Mouse (Mus musculus): Measurements from ENCODE around the gene Eif2b2.

DNA sequence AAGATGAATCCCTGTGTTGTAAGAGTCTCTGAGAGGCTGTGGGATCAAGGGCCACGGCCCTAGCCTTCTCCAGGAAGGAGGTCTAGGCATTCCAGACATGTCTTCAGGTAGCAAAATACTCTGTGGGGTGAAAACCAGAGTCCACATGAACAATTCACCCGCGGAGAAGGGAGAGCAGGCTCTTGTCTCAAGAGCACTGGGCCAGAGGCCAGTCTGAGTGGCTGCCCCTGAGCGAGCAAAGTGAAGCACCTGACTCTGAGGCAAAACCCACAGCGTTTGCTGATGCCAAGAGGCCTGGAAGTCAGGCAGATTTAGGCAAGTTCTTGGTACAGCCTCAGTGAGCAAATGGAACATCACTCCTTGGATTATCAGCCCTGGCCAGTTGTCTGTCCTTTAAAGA is 35.2 kb upstream of the Eif2b2 start:
- TF ChIP-seq CTCF (IDR thresholded peaks at IDR 0.05; ENCODE audit: borderline replicate concordance, extremely low read depth, insufficient read depth, insufficient read length), result no peak
- no peak for TF ChIP-seq POLR2A (IDR thresholded peaks at IDR 0.05; ENCODE audit: borderline replicate concordance, extremely low read depth, insufficient read depth, insufficient read length, poor library complexity, severe bottlenecking)
